Mouse (Mus musculus) hindbrain, embryonic 11.5 days (tissue): ENCODE measurements around the gene Trim43c. TPM values are rescaled to one million over a fixed set of nuclear protein-coding genes. Genes with fewer than 3 reads are reported as not detected.
"Not testable (repeated sequence)": the region's sequence is repeated elsewhere in the genome, so short reads cannot be mapped to it uniquely, and the experiment has no call there.

Experiments used
- ATAC-seq: fragments of 200-750 bp; cut with Nextera tagmentation; 2 replicates; pipeline ENCODE4 v1.8.0; 2017; ENCODE audit warnings: mild to moderate bottlenecking, moderate TSS enrichment, moderate library complexity; ENCODE audit not compliant: low FRiP score
- DNase-seq: peaks from one replicate; pipeline ENCODE4 v3.0.0-alpha.2; 2015; ENCODE audit warnings: low spot score
- H3K27ac ChIP-seq: fragments of 300-500 bp; sonication (generic); 2 replicates; pipeline ENCODE4 v1.5.1; 2014; ENCODE audit warnings: mild to moderate bottlenecking, low read depth, low read length
- H3K27me3 ChIP-seq: fragments of 300-500 bp; sonication (generic); 2 replicates; pipeline ENCODE4 v1.6.1; 2014; ENCODE audit warnings: mild to moderate bottlenecking, low read length, moderate library complexity, mixed read lengths; ENCODE audit not compliant: control insufficient read depth, insufficient read depth
- H3K36me3 ChIP-seq: fragments of 300-500 bp; sonication (generic); 2 replicates; pipeline ENCODE4 v1.6.1; 2014; ENCODE audit warnings: mild to moderate bottlenecking, low read length, moderate library complexity, mixed read lengths; ENCODE audit not compliant: control insufficient read depth, insufficient read depth
- H3K4me1 ChIP-seq: fragments of 300-500 bp; sonication (generic); replicated peaks from 2 replicates; pipeline ENCODE4 v1.6.1; 2014; ENCODE audit warnings: low read length, mixed read lengths; ENCODE audit not compliant: control insufficient read depth, insufficient read depth
- H3K4me2 ChIP-seq: fragments of 300-500 bp; sonication (generic); replicated peaks from 2 replicates; pipeline ENCODE4 v1.6.1; 2014; ENCODE audit warnings: mild to moderate bottlenecking, low read depth, low read length
- H3K4me3 ChIP-seq: fragments of 300-500 bp; sonication (generic); 2 replicates; pipeline ENCODE4 v1.5.1; 2014; ENCODE audit warnings: low read depth, low read length
- H3K9ac ChIP-seq: fragments of 300-500 bp; sonication (generic); 2 replicates; pipeline ENCODE4 v1.6.1; 2014; ENCODE audit warnings: low read depth, low read length
- H3K9me3 ChIP-seq: fragments of 300-500 bp; sonication (generic); 2 replicates; pipeline ENCODE4 v1.6.1; 2016; ENCODE audit warnings: low read length; ENCODE audit not compliant: control insufficient read depth
- WGBS: fragments of 180-500 bp; shearing (Covaris S2); extraction: QIAGEN DNeasy Blood & Tissue Kit; methylation state at CpG from one replicate; pipeline ENCODE4 v1.1.7; 2014; 5-methylcytosine and 5-hydroxymethylcytosine counted together
- polyA plus RNA-seq: library from polyadenylated mRNA; unstranded; fragments of >200 nt; fragmentation: Nextera tagmentation; extraction: Ambion mirVana; gene quantifications from 2 replicates; pipeline ENCODE4 v1.2.1, GENCODE M21; 2014

Gene Trim43c
- 0.09 and 0.31 TPM in 2 replicates for polyA plus RNA-seq

GRCm38 (mm10) chr9:88838864-88839263 lies at the start of gene Trim43c:
TSS of gene Trim43c (plus strand) at chr9:88839164.
- DNase-seq, H3K4me2 ChIP-seq, H3K9me3 ChIP-seq, H3K36me3 ChIP-seq, H3K27me3 ChIP-seq, H3K4me3 ChIP-seq, H3K27ac ChIP-seq, ATAC-seq, H3K9ac ChIP-seq, H3K4me1 ChIP-seq: not testable (repeated sequence)
- WGBS: 69% methylated on average over 2 of the region's 2 CpGs

GRCm38 (mm10) chr9:88853072-88853471 lies 14.1 kb downstream of the Trim43c start:
- not testable (repeated sequence) for H3K27me3 ChIP-seq, H3K36me3 ChIP-seq, H3K4me2 ChIP-seq, ATAC-seq, H3K27ac ChIP-seq, DNase-seq, H3K4me3 ChIP-seq, H3K4me1 ChIP-seq, H3K9me3 ChIP-seq, H3K9ac ChIP-seq
- WGBS: 82% methylated on average over 7 of the region's 7 CpGs

GRCm38 (mm10) chr9:88858566-88859492 lies 19.9 kb downstream of the Trim43c start:
- 0 out of 2 replicates have a peak overlapping the region, but pooled peaks have one; percentile 34 for H3K9ac ChIP-seq
- not testable (repeated sequence) for H3K27me3 ChIP-seq, H3K4me1 ChIP-seq, H3K27ac ChIP-seq, H3K36me3 ChIP-seq, H3K9me3 ChIP-seq
- H3K4me2 ChIP-seq: peak overlapping the region; percentile 46
- peak; percentile 99 for ATAC-seq
- WGBS: 5% methylated on average over 41 of the region's 52 CpGs
- DNase-seq: peak; percentile 88
- H3K4me3 ChIP-seq: peak overlapping the region; percentile 32

Other genes starting within 250 kb of the Trim43c start
- 25.4 and 30.3 TPM in 2 replicates for gene Mthfsl, start 118.9 kb upstream of the Trim43c start, polyA plus RNA-seq
- not detected in 2 replicates for gene Bcl2a1d, start 107.2 kb upstream of the Trim43c start, polyA plus RNA-seq
- gene Bcl2a1a, start 117.7 kb downstream of the Trim43c start, polyA plus RNA-seq: not detected in 2 replicates